Mouse (Mus musculus) testis, postnatal 14 days (tissue): ENCODE results near the gene Dnajc1.

ENCODE experiments used
- DNase-seq: peaks from one replicate; pipeline ENCODE4 v3.0.0; 2021; ENCODE audit warnings: low spot score

The Dnajc1 gene

GRCm38 (mm10) chr2:18195691-18196396 is 196.8 kb downstream of the Dnajc1 start:
- no peak for DNase-seq

- DNase-seq, result no peak
Measured at GRCm38 (mm10) chr2:18195285-18195684, 197.3 kb downstream of the Dnajc1 start.

GRCm38 (mm10) chr2:18188367-18188766 is 204.3 kb downstream of the Dnajc1 start:
- no peak for DNase-seq

GRCm38 (mm10) chr2:18183079-18183478 is 209.6 kb downstream of the Dnajc1 start:
- no peak for DNase-seq

GRCm38 (mm10) chr2:18181631-18182030 is 211.0 kb downstream of the Dnajc1 start:
- DNase-seq, result no peak

- no peak for DNase-seq
Measured at GRCm38 (mm10) chr2:18180323-18180722, 212.3 kb downstream of the Dnajc1 start.

GRCm38 (mm10) chr2:18176235-18176634 is 216.4 kb downstream of the Dnajc1 start:
- no peak for DNase-seq

GRCm38 (mm10) chr2:18175234-18175633 is 217.4 kb downstream of the Dnajc1 start:
- DNase-seq, result no peak

GRCm38 (mm10) chr2:18169174-18169948 is 223.3 kb downstream of the Dnajc1 start:
- no peak for DNase-seq

- no peak for DNase-seq
Measured at GRCm38 (mm10) chr2:18165511-18165910, 227.1 kb downstream of the Dnajc1 start.

- no peak for DNase-seq
Measured at GRCm38 (mm10) chr2:18160992-18161391, 231.6 kb downstream of the Dnajc1 start.

GRCm38 (mm10) chr2:18159426-18159825 is 233.2 kb downstream of the Dnajc1 start:
- no peak for DNase-seq

GRCm38 (mm10) chr2:18156131-18156530 is 236.5 kb downstream of the Dnajc1 start:
- no peak for DNase-seq
